Mouse (Mus musculus) G1E (cell line): ENCODE results near the gene Pnpla2. TPM values are rescaled to one million over a fixed set of nuclear protein-coding genes. Genes with fewer than 3 reads are reported as not detected.

Source experiments
- ATAC-seq: 2 replicates; pipeline ENCODE4 v1.8.0; 2016; ENCODE audit warnings: mild to moderate bottlenecking; ENCODE audit not compliant: insufficient number of reproducible peaks, poor library complexity, low FRiP score, severe bottlenecking; ENCODE audit errors: extremely low read depth
- DNase-seq: peaks from one replicate; pipeline ENCODE4 v3.0.0; 2012; ENCODE audit warnings: low spot score
- H3K27me3 ChIP-seq: 2 replicates; pipeline ENCODE4 v1.6.1; 2012; ENCODE audit warnings: mild to moderate bottlenecking, low read length, inconsistent platforms; ENCODE audit not compliant: insufficient read depth
- H3K36me3 ChIP-seq: replicated peaks from 2 replicates; pipeline ENCODE3; 2012; ENCODE audit warnings: mild to moderate bottlenecking, inconsistent platforms
- H3K4me1 ChIP-seq: 2 replicates; pipeline ENCODE4 v1.6.1; 2012; ENCODE audit warnings: low read depth, low read length, inconsistent platforms, mixed read lengths; ENCODE audit not compliant: insufficient read depth
- H3K4me3 ChIP-seq: 2 replicates; pipeline ENCODE4 v1.5.1; 2012; ENCODE audit warnings: low read depth, mild to moderate bottlenecking, inconsistent platforms, low read length, moderate library complexity, mixed read lengths
- H3K9me3 ChIP-seq: replicated peaks from 2 replicates; pipeline ENCODE4 v1.6.1; 2012; ENCODE audit warnings: inconsistent platforms
- CTCF ChIP-seq: IDR thresholded peaks from 2 replicates; pipeline ENCODE4 v1.5.1; 2012; ENCODE audit warnings: low read depth, low read length, inconsistent platforms, mixed read lengths
- GATA1 ChIP-seq: IDR thresholded peaks from 2 replicates; pipeline ENCODE4 v1.6.1; 2012; ENCODE audit warnings: borderline replicate concordance, low read length, inconsistent platforms, mixed read lengths
- GATA2 ChIP-seq: IDR thresholded peaks from 2 replicates; pipeline ENCODE4 v1.6.1; 2012; ENCODE audit warnings: low read depth, low read length, inconsistent platforms, borderline replicate concordance
- POLR2AphosphoS5 ChIP-seq: IDR thresholded peaks from 2 replicates; pipeline ENCODE4 v1.6.1; 2012; ENCODE audit warnings: low read depth, low read length, inconsistent platforms; ENCODE audit not compliant: insufficient replicate concordance
- TAL1 ChIP-seq: conservative IDR thresholded peaks from 2 replicates; pipeline ENCODE4 v1.6.1; 2012; ENCODE audit warnings: low read depth, low read length, inconsistent platforms, mixed read lengths
- polyA plus RNA-seq: library from polyadenylated mRNA; stranded (reverse); fragments of >175 nt; gene quantifications from 2 replicates; pipeline ENCODE4 v1.2.3, GENCODE M21; 2012
- total RNA-seq, 2 experiments: library from RNA; stranded (forward) in 1 of 2; stranded (reverse) in 1 of 2; fragments of 200-1000 nt in 1 of 2; fragments of >200 nt in 1 of 2; fragmentation: Nextera tagmentation in 1 of 2; gene quantifications; 2 replicates each; pipeline ENCODE4 v1.2.3; 2014 to 2017

The Pnpla2 gene
- total and polyA plus RNA-seq, 3 experiments = 9.9 to 50.5 (median 23.6) TPM

DNA sequence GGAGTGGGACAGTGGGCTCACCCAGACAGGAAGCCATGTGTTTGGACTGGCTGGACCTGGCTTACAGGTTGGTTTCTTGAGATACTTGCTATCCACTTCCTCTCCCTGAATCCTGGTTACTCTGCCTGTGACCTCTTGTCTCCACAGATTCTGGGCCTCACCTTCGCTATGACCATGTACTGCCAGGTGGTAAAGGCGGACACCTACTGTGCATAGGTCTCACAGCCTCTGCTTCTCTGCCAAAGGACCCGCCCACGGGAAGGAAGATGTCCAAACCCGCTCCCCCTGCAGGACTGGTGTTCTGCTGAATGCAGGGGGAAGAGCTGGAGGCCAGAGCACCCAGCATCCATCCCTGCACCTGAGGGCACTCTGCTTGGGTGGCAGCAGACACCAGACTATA lies 37.7 kb downstream of the Pnpla2 start:
- H3K4me1 ChIP-seq = 0 out of 2 replicates have a peak, but pooled peaks cover 2% of the 10 kb centered on the region
- ATAC-seq = no peak
- H3K4me3 ChIP-seq = no peak overlapping the region
- no peak for DNase-seq
- peaks cover 94% of the 10 kb centered on the region for H3K36me3 ChIP-seq
- H3K27me3 ChIP-seq = no peaks in the 10 kb centered on the region
- TF ChIP-seq GATA2 (no peak), TAL1 (no peak), POLR2AphosphoS5 (no peak), GATA1 (no peak), CTCF (no peak)
- H3K9me3 ChIP-seq = no peaks in the 10 kb centered on the region

- ATAC-seq = no peak
- H3K4me3 ChIP-seq = no peak overlapping the region
- no peaks in the 10 kb centered on the region for H3K27me3 ChIP-seq
- H3K9me3 ChIP-seq = no peaks in the 10 kb centered on the region
- H3K36me3 ChIP-seq = peaks cover 98% of the 10 kb centered on the region
- DNase-seq = no peak
- no peak for TF ChIP-seq TAL1
- TF ChIP-seq GATA1 = no peak
- TF ChIP-seq POLR2AphosphoS5 = no peak
- no peak for TF ChIP-seq GATA2
- no peak for TF ChIP-seq CTCF
- 0 out of 2 replicates have a peak, but pooled peaks cover 2% of the 10 kb centered on the region for H3K4me1 ChIP-seq
Measured at GRCm38 (mm10) chr7:141493729-141494128, 38.7 kb downstream of the Pnpla2 start.

GRCm38 (mm10) chr7:141495379-141495778 lies 40.4 kb downstream of the Pnpla2 start:
- no peak for TF ChIP-seq TAL1
- TF ChIP-seq CTCF = no peak
- no peak for TF ChIP-seq POLR2AphosphoS5
- TF ChIP-seq GATA2 = no peak
- no peak for TF ChIP-seq GATA1
- no peak for ATAC-seq
- Histone ChIP-seq H3K27me3 (no peaks in the 10 kb centered on the region), H3K4me1 (0 out of 2 replicates have a peak, but pooled peaks cover 2% of the 10 kb centered on the region), H3K36me3 (peaks cover 99% of the 10 kb centered on the region), H3K4me3 (no peak overlapping the region), H3K9me3 (no peaks in the 10 kb centered on the region)
- no peak for DNase-seq

DNA sequence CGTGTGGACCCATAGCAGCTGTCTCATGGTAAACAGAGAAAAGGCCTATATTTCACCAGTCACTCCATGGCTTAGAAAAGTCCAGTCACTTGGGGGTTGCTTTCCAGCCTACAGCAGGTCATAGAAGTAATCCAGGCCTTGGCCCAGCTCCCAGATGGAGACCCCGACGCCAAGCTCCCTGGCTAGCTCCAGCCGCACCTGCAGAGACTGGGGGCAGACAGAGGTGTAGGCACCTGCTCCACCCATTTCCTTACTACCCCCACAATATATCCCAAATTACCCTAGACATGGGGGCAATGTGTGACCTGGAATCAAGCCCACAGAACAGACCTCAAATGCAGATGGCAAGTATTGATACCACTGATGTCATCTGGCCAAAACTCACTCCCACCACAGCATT lies 40.9 kb downstream of the Pnpla2 start:
- no peak for ATAC-seq
- Histone ChIP-seq H3K27me3 (no peaks in the 10 kb centered on the region), H3K4me1 (0 out of 2 replicates have a peak, but pooled peaks cover 2% of the 10 kb centered on the region), H3K4me3 (no peak overlapping the region), H3K9me3 (no peaks in the 10 kb centered on the region), H3K36me3 (peaks cover 97% of the 10 kb centered on the region)
- no peak for DNase-seq
- TF ChIP-seq GATA2 = no peak
- TF ChIP-seq CTCF = no peak
- TF ChIP-seq GATA1 = no peak
- TF ChIP-seq POLR2AphosphoS5 = no peak
- no peak for TF ChIP-seq TAL1

DNA sequence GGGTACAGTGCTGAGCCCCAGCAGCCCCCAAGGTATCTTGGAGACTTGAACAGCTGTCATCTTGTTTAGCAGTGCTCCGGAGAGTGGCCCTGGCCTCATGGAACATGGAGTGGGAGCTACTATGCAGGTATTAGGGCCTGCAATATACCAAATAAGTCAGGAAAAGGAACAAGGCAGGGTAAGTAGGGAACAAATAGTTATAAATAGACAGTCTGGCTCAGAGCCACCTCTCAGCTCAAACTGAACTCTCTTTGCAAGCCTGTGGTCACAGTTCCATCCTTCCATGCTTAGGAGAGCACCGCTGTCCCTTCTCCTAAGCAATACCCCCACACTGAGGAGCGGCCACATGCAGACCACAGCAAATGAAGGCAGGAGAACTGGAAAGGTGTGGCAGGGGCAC lies 42.6 kb downstream of the Pnpla2 start:
- Histone ChIP-seq H3K36me3 (peaks cover 96% of the 10 kb centered on the region), H3K9me3 (no peaks in the 10 kb centered on the region)

GRCm38 (mm10) chr7:141501820-141502555 lies 47.0 kb downstream of the Pnpla2 start:
- H3K4me1 ChIP-seq = peaks cover 22% of the 10 kb centered on the region
- H3K36me3 ChIP-seq = peaks cover 69% of the 10 kb centered on the region
- DNase-seq = no peak
- no peaks in the 10 kb centered on the region for H3K9me3 ChIP-seq
- no peak for ATAC-seq
- no peaks in the 10 kb centered on the region for H3K27me3 ChIP-seq
- no peak overlapping the region for H3K4me3 ChIP-seq
- no peak for TF ChIP-seq POLR2AphosphoS5

More for the DNA sequence above, 42.6 kb downstream of the Pnpla2 start:
- TF ChIP-seq GATA2 (no peak), POLR2AphosphoS5 (no peak), TAL1 (no peak), CTCF (no peak), GATA1 (no peak)
- Histone ChIP-seq H3K4me1 (peaks cover 8% of the 10 kb centered on the region), H3K27me3 (no peaks in the 10 kb centered on the region), H3K4me3 (no peak overlapping the region)
- DNase-seq (no peak), ATAC-seq (no peak)
